Mouse (Mus musculus) liver, embryonic 13.5 days (tissue): ENCODE data around the gene Serpina11. TPM values are rescaled to one million over a fixed set of nuclear protein-coding genes. Genes with fewer than 3 reads are reported as not detected.

ENCODE experiments used
- ATAC-seq: fragments of 200-750 bp; cut with Nextera tagmentation; 2 replicates; pipeline ENCODE4 v1.8.0; 2017; ENCODE audit warnings: low read depth, mild to moderate bottlenecking, moderate number of reproducible peaks, moderate library complexity
- DNase-seq: peaks from one replicate; pipeline ENCODE4 v3.0.0; 2022
- H3K27ac ChIP-seq: fragments of 300-500 bp; sonication (generic); 2 replicates; pipeline ENCODE4 v1.5.1; 2015; ENCODE audit warnings: moderate library complexity, mild to moderate bottlenecking, inconsistent platforms
- H3K27me3 ChIP-seq: fragments of 300-500 bp; sonication (generic); 2 replicates; pipeline ENCODE4 v1.6.1; 2015; ENCODE audit warnings: mild to moderate bottlenecking, inconsistent platforms
- H3K36me3 ChIP-seq: fragments of 300-500 bp; sonication (generic); 2 replicates; pipeline ENCODE4 v1.6.1; 2015; ENCODE audit warnings: mild to moderate bottlenecking, inconsistent platforms
- H3K4me1 ChIP-seq: fragments of 300-500 bp; sonication (generic); replicated peaks from 2 replicates; pipeline ENCODE4 v1.6.1; 2015; ENCODE audit warnings: inconsistent platforms
- H3K4me2 ChIP-seq: fragments of 300-500 bp; sonication (generic); 2 replicates; pipeline ENCODE4 v1.6.1; 2015; ENCODE audit warnings: inconsistent platforms, mild to moderate bottlenecking, moderate library complexity
- H3K4me3 ChIP-seq: fragments of 300-500 bp; sonication (generic); replicated peaks from 2 replicates; pipeline ENCODE4 v1.5.1; 2015; ENCODE audit warnings: mild to moderate bottlenecking, inconsistent platforms
- H3K9ac ChIP-seq: fragments of 300-500 bp; sonication (generic); 2 replicates; pipeline ENCODE4 v1.6.1; 2015; ENCODE audit warnings: mild to moderate bottlenecking, inconsistent platforms
- H3K9me3 ChIP-seq: fragments of 300-500 bp; sonication (generic); replicated peaks from 2 replicates; pipeline ENCODE4 v1.6.1; 2016; ENCODE audit warnings: inconsistent platforms
- WGBS: fragments of 180-500 bp; shearing (Covaris S2); methylation state at CpG from one replicate; pipeline ENCODE4 v1.1.7; 2015; ENCODE audit not compliant: insufficient replicate concordance; 5-methylcytosine and 5-hydroxymethylcytosine counted together
- polyA plus RNA-seq: library from polyadenylated mRNA; unstranded; fragments of >200 nt; fragmentation: Nextera tagmentation; extraction: Ambion mirVana; gene quantifications from 2 replicates; pipeline ENCODE4 v1.2.1, GENCODE M21; 2015

Gene Serpina11
- polyA plus RNA-seq, 1 experiment from 2014 or later = 5.4 TPM

GRCm38 (mm10) chr12:103996513-103996912 is 6.8 kb upstream of the Serpina11 start:
- H3K4me2 ChIP-seq = no peak overlapping the region
- 0 out of 2 replicates have a peak, but pooled peaks cover 4% of the 10 kb centered on the region for H3K9me3 ChIP-seq
- H3K4me1 ChIP-seq = no peaks in the 10 kb centered on the region
- WGBS = 53% methylated on average over 2 of the region's 2 CpGs
- ATAC-seq (no peak), DNase-seq (no peak)
- no peak overlapping the region for H3K27ac ChIP-seq
- H3K9ac ChIP-seq = no peak overlapping the region
- no peak overlapping the region for H3K4me3 ChIP-seq
- no peaks in the 10 kb centered on the region for H3K36me3 ChIP-seq
- H3K27me3 ChIP-seq = no peaks in the 10 kb centered on the region

GRCm38 (mm10) chr12:103995292-103996072 is 5.7 kb upstream of the Serpina11 start:
- Histone ChIP-seq H3K9me3 (no peaks in the 10 kb centered on the region), H3K27ac (no peak overlapping the region), H3K36me3 (no peaks in the 10 kb centered on the region), H3K9ac (no peak overlapping the region), H3K4me2 (no peak overlapping the region), H3K4me3 (no peak overlapping the region), H3K4me1 (no peaks in the 10 kb centered on the region; the same call in 1 of the 2 replicates), H3K27me3 (no peaks in the 10 kb centered on the region)
- ATAC-seq (no peak), DNase-seq (no peak)
- WGBS = 32% methylated on average over 5 of the region's 5 CpGs

- WGBS = 45% methylated on average over 7 of the region's 7 CpGs
- Histone ChIP-seq H3K36me3 (no peaks in the 10 kb centered on the region), H3K27me3 (no peaks in the 10 kb centered on the region), H3K27ac (no peak overlapping the region), H3K4me3 (no peak overlapping the region), H3K4me2 (no peak overlapping the region), H3K4me1 (peaks cover 3% of the 10 kb centered on the region), H3K9ac (no peak overlapping the region), H3K9me3 (no peaks in the 10 kb centered on the region)
- no peak for ATAC-seq
- DNase-seq = no peak
Observed at GRCm38 (mm10) chr12:103992945-103993344, 3.2 kb upstream of the Serpina11 start.

- DNase-seq (no peak), ATAC-seq (no peak)
- H3K27ac ChIP-seq = peak overlapping the region; percentile 70
- no peak overlapping the region for H3K4me3 ChIP-seq
- H3K36me3 ChIP-seq = no peaks in the 10 kb centered on the region
- H3K9me3 ChIP-seq = no peaks in the 10 kb centered on the region
- no peak overlapping the region for H3K9ac ChIP-seq
- no peaks in the 10 kb centered on the region for H3K27me3 ChIP-seq
- 0 out of 2 replicates have a peak overlapping the region, but pooled peaks have one; percentile 19 for H3K4me2 ChIP-seq
- H3K4me1 ChIP-seq = peaks cover 4% of the 10 kb centered on the region
- WGBS = 59% methylated on average over 2 of the region's 2 CpGs
Observed at GRCm38 (mm10) chr12:103989514-103989767, 316 bp downstream of the Serpina11 start.

GRCm38 (mm10) chr12:103988754-103989513 is 823 bp downstream of the Serpina11 start:
- Histone ChIP-seq H3K27ac (peak overlapping the region; percentile 70), H3K4me3 (no peak overlapping the region), H3K9me3 (no peaks in the 10 kb centered on the region), H3K4me1 (peaks cover 4% of the 10 kb centered on the region), H3K9ac (no peak overlapping the region), H3K4me2 (0 out of 2 replicates have a peak overlapping the region, but pooled peaks have one; percentile 19), H3K27me3 (no peaks in the 10 kb centered on the region), H3K36me3 (no peaks in the 10 kb centered on the region)
- 39% methylated on average over 14 of the region's 14 CpGs for WGBS
- DNase-seq = no peak
- ATAC-seq = peak; percentile 61

GRCm38 (mm10) chr12:103985868-103986267 is 3.9 kb downstream of the Serpina11 start:
- Histone ChIP-seq H3K4me3 (no peak overlapping the region), H3K9me3 (no peaks in the 10 kb centered on the region), H3K4me1 (peaks cover 4% of the 10 kb centered on the region), H3K27me3 (no peaks in the 10 kb centered on the region), H3K36me3 (no peaks in the 10 kb centered on the region), H3K9ac (no peak overlapping the region), H3K4me2 (no peak overlapping the region), H3K27ac (no peak overlapping the region)
- 46% methylated on average over 5 of the region's 5 CpGs for WGBS
- ATAC-seq (no peak), DNase-seq (no peak)

GRCm38 (mm10) chr12:103984935-103985334 is 4.8 kb downstream of the Serpina11 start:
- H3K9me3 ChIP-seq = no peaks in the 10 kb centered on the region
- no peak for ATAC-seq
- no peak overlapping the region for H3K27ac ChIP-seq
- peaks cover 4% of the 10 kb centered on the region; the same call in 1 of the 2 replicates for H3K4me1 ChIP-seq
- no peaks in the 10 kb centered on the region for H3K27me3 ChIP-seq
- DNase-seq = no peak
- H3K36me3 ChIP-seq = no peaks in the 10 kb centered on the region
- H3K9ac ChIP-seq = no peak overlapping the region
- no peak overlapping the region for H3K4me2 ChIP-seq
- WGBS = 60% methylated on average over 4 of the region's 4 CpGs
- H3K4me3 ChIP-seq = no peak overlapping the region

- Histone ChIP-seq H3K9ac (no peak overlapping the region), H3K4me1 (no peaks in the 10 kb centered on the region), H3K27me3 (no peaks in the 10 kb centered on the region), H3K4me2 (no peak overlapping the region), H3K36me3 (no peaks in the 10 kb centered on the region), H3K4me3 (no peak overlapping the region), H3K9me3 (no peaks in the 10 kb centered on the region), H3K27ac (no peak overlapping the region)
- ATAC-seq = no peak
- DNase-seq = no peak
- WGBS = 63% methylated on average over 7 of the region's 7 CpGs
Observed at GRCm38 (mm10) chr12:103981646-103982360, 8.0 kb downstream of the Serpina11 start.

- Histone ChIP-seq H3K27ac (no peak overlapping the region), H3K9ac (no peak overlapping the region), H3K36me3 (no peaks in the 10 kb centered on the region), H3K9me3 (no peaks in the 10 kb centered on the region), H3K4me1 (no peaks in the 10 kb centered on the region), H3K27me3 (no peaks in the 10 kb centered on the region), H3K4me3 (no peak overlapping the region), H3K4me2 (no peak overlapping the region)
- DNase-seq (no peak), ATAC-seq (no peak)
- WGBS = 72% methylated on average over 10 of the region's 10 CpGs
Observed at GRCm38 (mm10) chr12:103978294-103978693, 11.5 kb downstream of the Serpina11 start.

- H3K9me3 ChIP-seq = no peaks in the 10 kb centered on the region
- no peak overlapping the region for H3K4me3 ChIP-seq
- no peaks in the 10 kb centered on the region for H3K4me1 ChIP-seq
- DNase-seq (no peak), ATAC-seq (no peak)
- 29% methylated on average over 5 of the region's 5 CpGs for WGBS
- H3K9ac ChIP-seq = no peak overlapping the region
- H3K27ac ChIP-seq = no peak overlapping the region
- no peaks in the 10 kb centered on the region for H3K36me3 ChIP-seq
- no peaks in the 10 kb centered on the region for H3K27me3 ChIP-seq
- H3K4me2 ChIP-seq = no peak overlapping the region
Observed at GRCm38 (mm10) chr12:103977846-103978245, 11.9 kb downstream of the Serpina11 start.

GRCm38 (mm10) chr12:103977060-103977459 is 12.7 kb downstream of the Serpina11 start:
- 70% methylated on average over 3 of the region's 3 CpGs for WGBS
- no peak for DNase-seq
- no peaks in the 10 kb centered on the region for H3K9me3 ChIP-seq
- no peak overlapping the region for H3K4me2 ChIP-seq
- no peak overlapping the region for H3K9ac ChIP-seq
- no peaks in the 10 kb centered on the region for H3K36me3 ChIP-seq
- no peaks in the 10 kb centered on the region for H3K27me3 ChIP-seq
- H3K4me3 ChIP-seq = no peak overlapping the region
- no peak overlapping the region for H3K27ac ChIP-seq
- no peak for ATAC-seq
- no peaks in the 10 kb centered on the region for H3K4me1 ChIP-seq
